Mouse (Mus musculus) ES-Bruce4 (cell line): Measurements from ENCODE around the gene Naa40. TPM values are rescaled to one million over a fixed set of nuclear protein-coding genes. Genes with fewer than 3 reads are reported as not detected.
A peak's percentile ranks its signal among the peaks of the same experiment; 100 is the strongest.

Experiments used
- H3K27ac ChIP-seq: 2 replicates; pipeline ENCODE4 v1.5.1; 2012; ENCODE audit warnings: low read length, inconsistent platforms; ENCODE audit not compliant: insufficient read depth
- H3K27me3 ChIP-seq: 2 replicates; pipeline ENCODE4 v1.6.1; 2012; ENCODE audit warnings: mild to moderate bottlenecking, low read length, inconsistent platforms; ENCODE audit not compliant: control insufficient read depth, poor library complexity, insufficient read depth, severe bottlenecking
- H3K36me3 ChIP-seq: 2 replicates; pipeline ENCODE4 v1.6.1; 2012; ENCODE audit warnings: inconsistent platforms, mild to moderate bottlenecking, low read length, moderate library complexity; ENCODE audit not compliant: control insufficient read depth, poor library complexity, insufficient read depth, severe bottlenecking
- H3K4me1 ChIP-seq: one replicate; pipeline ENCODE4 v1.8.1; 2011; ENCODE audit warnings: low read length; ENCODE audit not compliant: control insufficient read depth, insufficient read depth
- H3K4me3 ChIP-seq: 2 replicates; pipeline ENCODE4 v1.5.1; 2011; ENCODE audit warnings: low read depth, mild to moderate bottlenecking, low read length
- H3K9ac ChIP-seq: 2 replicates; pipeline ENCODE4 v1.6.1; 2012; ENCODE audit warnings: low read depth, mild to moderate bottlenecking, inconsistent platforms; ENCODE audit not compliant: poor library complexity, severe bottlenecking
- H3K9me3 ChIP-seq: replicated peaks from 2 replicates; pipeline ENCODE4 v1.6.1; 2012; ENCODE audit warnings: mild to moderate bottlenecking, low read length, inconsistent platforms; ENCODE audit not compliant: control insufficient read depth, poor library complexity, insufficient read depth, severe bottlenecking
- CTCF ChIP-seq: IDR thresholded peaks from one replicate; pipeline ENCODE4 v1.8.1; 2011; ENCODE audit warnings: low read depth, low read length
- EP300 ChIP-seq: IDR thresholded peaks from 2 replicates; pipeline ENCODE4 v1.6.1; 2011; ENCODE audit warnings: low read depth, low read length; ENCODE audit not compliant: insufficient read depth
- POLR2A ChIP-seq: IDR thresholded peaks from one replicate; pipeline ENCODE4 v1.8.1; 2011; ENCODE audit warnings: low read length; ENCODE audit not compliant: insufficient read depth
- polyA plus RNA-seq: library from polyadenylated mRNA; stranded (reverse); fragments of >200 nt; gene quantifications from 2 replicates; pipeline ENCODE4 v1.2.4, GENCODE M21; 2011; ENCODE audit warnings: low read depth; ENCODE audit not compliant: missing spikeins, insufficient read depth, insufficient read length

The Naa40 gene
- polyA plus RNA-seq, 1 experiment = 41.0 TPM

- peaks cover 5% of the 10 kb centered on the region for H3K36me3 ChIP-seq
These were observed 18.8 kb downstream of the Naa40 start for GRCm38 (mm10) chr19:7222196-7222595.

DNA sequence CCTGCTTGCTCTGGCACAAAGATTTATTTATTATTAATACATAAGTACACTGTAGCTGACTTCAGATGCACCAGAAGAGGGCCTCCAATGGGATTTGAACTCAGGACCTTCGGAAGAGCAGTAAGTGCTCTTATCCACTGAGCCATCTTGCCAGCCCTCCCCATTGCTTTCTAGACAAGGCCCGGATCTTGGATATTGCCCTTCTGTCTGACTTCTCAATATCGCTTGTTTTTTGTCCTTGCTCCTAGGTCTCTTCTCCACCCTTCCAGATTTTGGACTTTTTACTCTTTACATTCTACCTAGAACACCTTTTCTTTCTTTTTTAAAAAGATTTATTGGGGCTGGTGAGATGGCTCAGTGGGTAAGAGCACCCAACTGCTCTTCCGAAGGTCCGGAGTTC lies 22.2 kb downstream of the Naa40 start:
- TF ChIP-seq EP300 (no peak), POLR2A (no peak), CTCF (no peak)
- Histone ChIP-seq H3K36me3 (peaks cover 21% of the 10 kb centered on the region), H3K27ac (no peak overlapping the region), H3K4me3 (no peak overlapping the region), H3K4me1 (no peaks in the 10 kb centered on the region), H3K27me3 (no peaks in the 10 kb centered on the region), H3K9me3 (no peaks in the 10 kb centered on the region), H3K9ac (no peak overlapping the region)

More at GRCm38 (mm10) chr19:7222196-7222595, 18.8 kb downstream of the Naa40 start:
- no peaks in the 10 kb centered on the region for H3K4me1 ChIP-seq
- H3K27me3 ChIP-seq = no peaks in the 10 kb centered on the region
- H3K9me3 ChIP-seq = no peaks in the 10 kb centered on the region
- no peak overlapping the region for H3K9ac ChIP-seq
- H3K4me3 ChIP-seq = no peak overlapping the region
- TF ChIP-seq CTCF = no peak
- H3K27ac ChIP-seq = no peak overlapping the region

- Histone ChIP-seq H3K9me3 (no peaks in the 10 kb centered on the region), H3K27me3 (no peaks in the 10 kb centered on the region), H3K36me3 (peaks cover 23% of the 10 kb centered on the region), H3K9ac (peak overlapping the region; percentile 7), H3K27ac (no peak overlapping the region), H3K4me1 (no peaks in the 10 kb centered on the region), H3K4me3 (peak overlapping the region; percentile 59)
- TF ChIP-seq POLR2A (no peak), EP300 (no peak), CTCF (no peak)
These were observed 23.1 kb downstream of the Naa40 start for GRCm38 (mm10) chr19:7217926-7218267.

- Histone ChIP-seq H3K9me3 (no peaks in the 10 kb centered on the region), H3K36me3 (peaks cover 23% of the 10 kb centered on the region), H3K4me1 (no peaks in the 10 kb centered on the region), H3K27me3 (no peaks in the 10 kb centered on the region), H3K9ac (peak within 1 kb of the TSS; percentile 81), H3K4me3 (peak within 1 kb of the TSS; percentile 68), H3K27ac (peak within 1 kb of the TSS; percentile 46)
- no peak for TF ChIP-seq CTCF
- no peak for TF ChIP-seq EP300
These were observed 23.6 kb downstream of the Naa40 start, which contains the start of gene Cox8a for GRCm38 (mm10) chr19:7217162-7217925. TSS of gene Cox8a (minus strand) at chr19:7217616.

DNA sequence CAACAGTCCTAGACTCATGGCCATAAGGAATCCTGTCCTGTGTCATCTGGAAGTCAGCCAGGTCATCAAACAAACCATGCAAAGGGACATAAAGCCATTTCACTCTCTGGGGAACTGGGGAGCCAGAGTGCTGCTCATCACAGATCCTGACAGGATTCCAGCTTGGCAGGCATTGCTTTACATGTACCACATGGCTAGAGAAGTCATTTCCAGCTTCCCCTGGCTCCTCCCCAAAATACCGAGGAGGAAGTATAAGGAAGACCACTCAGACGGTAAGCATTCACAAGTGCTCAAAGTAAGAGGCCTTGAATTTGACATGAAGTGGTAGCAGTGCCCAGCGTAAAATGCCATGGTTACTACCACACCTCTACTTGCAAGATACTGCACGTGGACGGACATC lies 26.5 kb downstream of the Naa40 start:
- H3K9ac ChIP-seq = no peak overlapping the region
- no peak overlapping the region for H3K27ac ChIP-seq

GRCm38 (mm10) chr19:7213010-7213409 lies 28.0 kb downstream of the Naa40 start:
- Histone ChIP-seq H3K36me3 (peaks cover 25% of the 10 kb centered on the region), H3K9ac (no peak overlapping the region), H3K4me3 (no peak overlapping the region), H3K27ac (no peak overlapping the region), H3K27me3 (no peaks in the 10 kb centered on the region), H3K4me1 (no peaks in the 10 kb centered on the region), H3K9me3 (no peaks in the 10 kb centered on the region)
- TF ChIP-seq CTCF (no peak), EP300 (no peak), POLR2A (no peak)

More for the DNA sequence above, 26.5 kb downstream of the Naa40 start:
- Histone ChIP-seq H3K27me3 (no peaks in the 10 kb centered on the region), H3K9me3 (no peaks in the 10 kb centered on the region), H3K4me3 (no peak overlapping the region), H3K4me1 (no peaks in the 10 kb centered on the region), H3K36me3 (peaks cover 25% of the 10 kb centered on the region)
- TF ChIP-seq CTCF (no peak), EP300 (no peak), POLR2A (no peak)
